Mouse (Mus musculus) megakaryocyte, embryonic 14.5 days (primary cell): ENCODE measurements around the gene Mta3. TPM values are rescaled to one million over a fixed set of nuclear protein-coding genes. Genes with fewer than 3 reads are reported as not detected.

Experiments
- H3K27me3 ChIP-seq: replicated peaks from 2 replicates; pipeline ENCODE3; 2012; ENCODE audit warnings: inconsistent platforms
- H3K36me3 ChIP-seq: replicated peaks from 2 replicates; pipeline ENCODE3; 2012; ENCODE audit warnings: low read length, inconsistent platforms, mixed read lengths
- H3K4me1 ChIP-seq: 2 replicates; pipeline ENCODE4 v1.6.1; 2012; ENCODE audit warnings: inconsistent platforms
- H3K4me3 ChIP-seq: replicated peaks from 2 replicates; pipeline ENCODE3; 2012; ENCODE audit warnings: moderate library complexity, mild to moderate bottlenecking, inconsistent platforms
- H3K9me3 ChIP-seq: 2 replicates; pipeline ENCODE4 v1.6.1; 2012; ENCODE audit warnings: inconsistent platforms
- FLI1 ChIP-seq: IDR thresholded peaks from 2 replicates; pipeline ENCODE4 v1.6.1; 2012; ENCODE audit warnings: low read length, inconsistent platforms, mixed read lengths
- GATA1 ChIP-seq: IDR thresholded peaks from 3 replicates; pipeline ENCODE4 v1.6.1; 2012; ENCODE audit warnings: mixed read lengths, low read length, inconsistent platforms, borderline replicate concordance
- polyA plus RNA-seq: library from polyadenylated mRNA; stranded (reverse); fragments of >175 nt; gene quantifications from 2 replicates; pipeline ENCODE4 v1.2.3, GENCODE M21; 2012; ENCODE audit warnings: low replicate concordance; ENCODE audit not compliant: insufficient read depth

Gene Mta3
- 183 and 216 TPM in 2 replicates for polyA plus RNA-seq

DNA sequence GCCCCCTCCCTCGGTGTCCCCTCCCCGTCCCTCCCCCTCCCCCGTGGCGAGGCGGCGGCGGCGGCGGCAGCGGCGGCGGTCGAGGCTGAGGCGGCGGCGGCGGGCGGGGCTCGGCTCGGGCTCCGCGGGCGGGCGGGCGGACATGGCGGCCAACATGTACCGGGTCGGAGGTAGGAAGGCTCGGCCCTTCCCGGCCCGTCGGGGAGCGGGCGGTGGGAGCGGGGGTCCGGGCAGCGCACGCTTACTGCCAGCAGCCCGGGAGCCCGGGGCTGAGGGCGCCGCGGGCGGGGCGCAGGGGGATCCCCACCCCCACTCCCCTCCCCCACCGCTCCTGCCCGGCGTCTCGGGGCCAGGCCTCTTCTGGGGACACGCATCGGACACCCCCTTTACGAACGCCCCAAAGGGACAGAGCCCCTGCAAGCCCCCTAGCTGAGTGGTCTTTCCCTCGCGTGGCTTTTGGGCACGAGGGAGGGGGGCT, at the start of gene Mta3:
Mta3 (plus strand) TSS at position 48 of the 478 bp plus-strand sequence.
- Histone ChIP-seq H3K4me1 (peaks cover 74% of the 10 kb centered on the region), H3K9me3 (no peaks in the 10 kb centered on the region), H3K27me3 (no peaks in the 10 kb centered on the region), H3K4me3 (peak within 1 kb of the TSS; percentile 96), H3K36me3 (peaks cover 53% of the 10 kb centered on the region)
- TF ChIP-seq GATA1, result no peak
- TF ChIP-seq FLI1, result no peak

DNA sequence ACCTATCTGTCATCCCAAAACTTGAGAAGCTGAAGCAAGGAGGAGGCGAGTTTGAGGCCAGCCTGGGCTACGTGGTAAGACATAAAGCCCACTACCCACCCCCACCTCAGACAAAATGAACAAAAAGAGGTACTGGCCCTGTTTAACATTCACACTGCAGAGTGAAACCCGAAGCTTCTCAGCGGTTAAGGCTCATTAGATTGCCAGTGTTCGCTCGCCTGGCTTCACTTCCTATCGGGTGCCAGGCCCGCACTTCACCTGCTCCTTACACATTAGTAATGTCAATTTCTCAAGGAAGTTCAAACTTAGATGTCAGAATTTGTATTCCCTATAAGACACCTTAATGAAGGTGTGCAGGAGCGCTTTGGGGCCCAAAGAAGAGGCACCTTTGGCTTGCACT, 48.6 kb upstream of the Mta3 start:
- Histone ChIP-seq H3K27me3 (no peaks in the 10 kb centered on the region), H3K9me3 (peaks cover 7% of the 10 kb centered on the region; the same call in 1 of the 2 replicates), H3K36me3 (peaks cover 26% of the 10 kb centered on the region), H3K4me3 (no peak overlapping the region), H3K4me1 (peaks cover 72% of the 10 kb centered on the region)
- TF ChIP-seq GATA1, result no peak
- no peak for TF ChIP-seq FLI1

DNA sequence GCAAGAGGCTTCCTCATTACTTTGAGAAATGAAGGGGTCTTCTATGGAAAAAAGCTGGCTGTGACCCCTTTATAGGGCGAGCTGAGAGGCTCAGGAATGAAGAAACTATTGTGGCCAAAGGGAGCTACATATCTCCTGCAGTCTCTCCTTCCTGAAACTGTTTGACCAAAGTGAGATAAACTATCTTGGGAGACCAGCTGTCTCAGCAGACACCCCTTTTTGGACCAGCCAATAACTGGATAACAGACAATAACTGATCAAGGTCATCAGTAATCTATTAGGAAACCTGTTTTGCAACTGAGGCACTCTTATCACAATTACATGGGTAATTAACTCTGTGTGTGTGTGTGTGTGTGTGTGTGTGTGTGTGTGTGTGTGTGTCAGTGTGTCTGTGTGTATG, 47.0 kb upstream of the Mta3 start:
- Histone ChIP-seq H3K4me3 (no peak overlapping the region), H3K4me1 (peaks cover 69% of the 10 kb centered on the region), H3K36me3 (peaks cover 31% of the 10 kb centered on the region), H3K27me3 (no peaks in the 10 kb centered on the region), H3K9me3 (peaks cover 7% of the 10 kb centered on the region; the same call in 1 of the 2 replicates)
- TF ChIP-seq FLI1 (no peak), GATA1 (no peak; the same call in 2 of the 3 replicates)

DNA sequence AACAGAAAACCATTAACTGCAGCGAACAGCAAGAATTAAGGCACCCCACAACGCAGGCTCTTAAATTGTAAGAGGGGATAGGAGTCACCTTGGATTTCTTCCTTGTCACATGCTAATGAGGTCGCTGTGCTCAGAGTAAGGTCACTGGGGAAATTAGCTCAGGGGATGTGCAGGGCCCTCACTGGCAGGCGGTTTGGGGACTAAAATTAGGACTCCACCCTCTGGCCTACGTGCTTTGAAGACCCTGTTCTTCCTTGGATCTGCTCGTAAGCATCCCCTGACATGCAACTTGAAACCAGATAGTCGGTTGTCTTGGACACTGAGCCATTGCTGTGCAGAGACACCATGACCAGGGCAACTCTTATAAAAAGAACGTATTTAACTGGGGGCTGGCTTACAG, 41.2 kb upstream of the Mta3 start:
- Histone ChIP-seq H3K9me3 (peaks cover 7% of the 10 kb centered on the region; the same call in 1 of the 2 replicates), H3K4me1 (peaks cover 52% of the 10 kb centered on the region), H3K27me3 (no peaks in the 10 kb centered on the region), H3K4me3 (peak overlapping the region; percentile 82), H3K36me3 (peaks cover 22% of the 10 kb centered on the region)
- TF ChIP-seq FLI1 (no peak), GATA1 (no peak)

DNA sequence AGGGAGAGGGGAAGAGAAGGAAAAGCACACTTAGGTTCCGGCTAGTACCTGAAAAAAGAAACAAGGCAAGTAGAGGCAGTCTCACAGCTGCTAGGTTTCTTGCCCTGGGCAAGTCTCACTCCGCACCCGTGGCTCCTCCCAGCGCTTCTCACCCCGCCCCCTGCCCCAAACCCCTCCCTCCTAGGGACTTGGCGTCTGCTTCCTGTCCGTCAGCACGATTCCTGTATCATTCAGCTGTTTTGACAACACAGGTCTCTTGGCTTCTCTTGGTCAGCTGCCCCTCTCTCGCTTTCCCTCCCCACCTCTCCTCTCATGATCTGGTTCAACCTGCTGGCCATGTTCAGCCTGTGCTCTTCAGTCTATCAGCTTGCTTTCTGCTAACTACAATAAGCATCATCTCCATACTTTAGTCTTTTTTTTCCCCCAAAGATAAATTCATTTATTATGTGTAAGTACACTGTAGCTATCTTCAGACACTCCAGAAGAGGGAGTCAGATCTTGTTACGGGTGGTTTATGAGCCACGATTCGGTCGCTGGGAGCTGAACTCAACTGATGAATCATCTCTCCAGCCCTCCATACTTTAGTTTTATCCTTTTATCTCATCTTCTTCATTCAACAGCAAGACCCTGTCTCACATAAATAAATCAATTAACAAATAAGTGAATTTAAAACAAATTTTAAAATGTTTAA, 39.2 kb upstream of the Mta3 start:
- TF ChIP-seq FLI1 (no peak), GATA1 (no peak)
- Histone ChIP-seq H3K4me1 (peaks cover 44% of the 10 kb centered on the region), H3K36me3 (peaks cover 6% of the 10 kb centered on the region), H3K9me3 (no peaks in the 10 kb centered on the region), H3K4me3 (peak overlapping the region; percentile 87), H3K27me3 (no peaks in the 10 kb centered on the region)

DNA sequence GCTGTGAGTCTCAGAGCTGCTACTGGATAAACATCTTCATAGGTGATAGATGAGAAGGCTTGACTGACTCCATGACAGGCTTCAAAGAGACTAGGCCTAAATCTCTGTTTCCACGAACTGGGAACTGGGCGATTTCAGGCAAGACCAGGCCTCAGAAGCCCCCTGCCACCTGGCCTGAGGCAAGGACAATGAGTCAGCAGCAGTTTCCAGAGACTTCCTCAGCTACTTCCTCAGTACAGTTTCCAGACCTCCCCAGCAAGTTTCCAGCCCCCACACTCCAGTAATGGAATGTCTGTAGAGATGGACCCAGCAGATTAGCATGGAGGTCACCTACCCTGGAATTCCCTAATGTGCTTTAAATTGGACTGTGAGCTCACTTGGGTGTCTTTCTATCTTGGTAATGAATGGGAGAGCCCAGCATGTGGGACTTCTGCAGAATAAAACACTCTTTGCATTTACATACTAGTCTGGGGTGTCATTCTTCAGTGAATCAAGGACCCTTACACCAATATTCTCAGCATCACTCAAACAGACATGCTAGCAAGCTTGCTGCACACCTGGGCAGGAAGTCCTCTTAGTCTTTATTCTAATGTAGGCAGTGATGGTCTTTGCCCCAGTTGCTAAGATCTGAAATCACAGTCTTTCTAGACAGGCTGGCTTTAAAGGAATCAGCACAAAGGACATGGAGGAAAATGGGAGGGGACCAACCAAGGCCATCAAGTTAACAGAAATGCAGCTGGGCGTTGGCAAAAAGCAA, 37.9 kb upstream of the Mta3 start:
- Histone ChIP-seq H3K4me1 (peaks cover 39% of the 10 kb centered on the region), H3K4me3 (no peak overlapping the region), H3K36me3 (peaks cover 5% of the 10 kb centered on the region), H3K9me3 (no peaks in the 10 kb centered on the region), H3K27me3 (no peaks in the 10 kb centered on the region)
- no peak for TF ChIP-seq GATA1
- TF ChIP-seq FLI1, result no peak

DNA sequence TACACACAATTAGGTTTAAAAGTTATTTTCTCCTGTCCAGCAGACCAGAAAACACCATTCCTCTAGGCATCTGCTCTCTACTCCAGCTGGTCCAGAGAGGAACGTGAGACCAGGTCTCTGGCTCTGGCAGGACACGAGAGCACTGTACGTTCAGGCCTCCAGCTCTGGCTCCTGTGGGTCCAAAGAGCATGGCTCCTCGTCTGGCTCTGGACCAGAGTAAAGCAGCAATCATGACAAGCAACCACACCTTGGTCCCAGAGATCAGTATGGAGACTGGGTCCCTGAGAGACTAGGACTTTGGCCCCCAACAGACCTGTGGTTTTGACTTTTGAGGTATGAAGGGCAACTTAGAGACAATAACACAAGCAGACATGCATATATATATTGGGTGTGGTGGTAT, 33.3 kb upstream of the Mta3 start:
- TF ChIP-seq FLI1, result no peak
- no peak for TF ChIP-seq GATA1
- H3K27me3 ChIP-seq, result no peaks in the 10 kb centered on the region
- no peaks in the 10 kb centered on the region for H3K9me3 ChIP-seq
- no peak overlapping the region for H3K4me3 ChIP-seq
- H3K4me1 ChIP-seq, result peaks cover 18% of the 10 kb centered on the region
- no peaks in the 10 kb centered on the region for H3K36me3 ChIP-seq

DNA sequence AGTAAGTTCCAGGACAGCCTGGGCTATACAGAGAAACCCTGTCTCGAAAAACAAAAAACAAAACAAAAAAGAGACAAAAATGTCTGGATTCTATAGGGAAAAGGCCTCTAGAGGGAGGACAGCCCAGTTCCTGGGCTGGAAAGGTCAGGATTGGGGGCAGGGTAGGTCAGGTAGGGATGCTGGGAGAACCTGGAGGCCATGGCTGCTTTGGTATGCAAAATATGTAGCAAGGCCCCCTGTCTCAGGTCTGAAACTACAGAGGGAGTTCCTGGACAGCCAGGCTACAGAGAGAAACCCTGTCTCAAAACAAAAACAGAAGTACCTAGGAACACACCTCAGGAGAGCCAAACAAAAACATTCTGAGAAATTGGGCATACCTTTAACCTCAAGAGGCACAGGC, 28.6 kb upstream of the Mta3 start:
- TF ChIP-seq FLI1 (no peak), GATA1 (no peak)
- Histone ChIP-seq H3K4me1 (peaks cover 5% of the 10 kb centered on the region), H3K36me3 (no peaks in the 10 kb centered on the region), H3K27me3 (no peaks in the 10 kb centered on the region), H3K4me3 (no peak overlapping the region), H3K9me3 (no peaks in the 10 kb centered on the region)

DNA sequence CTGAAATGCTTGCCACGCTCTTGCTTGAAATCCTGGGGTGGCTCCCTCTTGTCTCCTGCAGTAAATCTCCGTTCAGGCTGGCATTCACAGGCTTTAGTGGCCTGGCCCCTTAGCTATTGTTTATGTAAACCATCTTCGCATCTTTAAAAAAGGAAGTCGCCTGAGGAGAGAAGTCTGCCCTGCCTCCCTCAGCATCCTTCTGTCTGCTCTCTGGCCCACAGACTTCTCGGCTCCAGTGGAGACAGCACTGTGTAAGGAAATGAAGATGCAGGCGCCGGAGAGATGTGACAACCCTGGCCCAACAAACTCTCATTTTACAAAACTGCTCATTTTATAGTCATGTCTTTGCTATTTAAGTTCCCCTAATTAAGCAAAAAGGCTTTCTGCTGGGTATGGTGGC, 24.0 kb upstream of the Mta3 start:
- Histone ChIP-seq H3K36me3 (peaks cover 1% of the 10 kb centered on the region), H3K4me1 (peaks cover 23% of the 10 kb centered on the region), H3K27me3 (no peaks in the 10 kb centered on the region), H3K4me3 (no peak overlapping the region), H3K9me3 (peaks cover under 1% of the 10 kb centered on the region; the same call in 1 of the 2 replicates)
- no peak for TF ChIP-seq FLI1
- TF ChIP-seq GATA1, result no peak

GRCm38 (mm10) chr17:83684475-83684874, 21.5 kb upstream of the Mta3 start:
- Histone ChIP-seq H3K4me1 (peaks cover 30% of the 10 kb centered on the region), H3K9me3 (peaks cover 8% of the 10 kb centered on the region), H3K4me3 (no peak overlapping the region), H3K36me3 (peaks cover 6% of the 10 kb centered on the region), H3K27me3 (no peaks in the 10 kb centered on the region)
- TF ChIP-seq FLI1 (no peak), GATA1 (no peak)
